Mouse (Mus musculus) heart, adult 18-20 months (tissue): ENCODE data around the gene Calr3. TPM values are rescaled to one million over a fixed set of nuclear protein-coding genes. Genes with fewer than 3 reads are reported as not detected.

ENCODE experiments used
- microRNA-seq, 2 experiments: library from miRNA; unstranded; fragments of <30 nt; microRNA quantifications; one replicate each; pipeline ENCODE4 v1.2.0; 2022
- total RNA-seq, 2 experiments: library from RNA; stranded (reverse); gene quantifications; 2 replicates each; pipeline ENCODE4 v1.2.3; 2021

The Calr3 gene
- total RNA-seq, 2 experiments from 2014 or later: 17.0 to 24.2 TPM

Small RNA genes within 50 kb of the gene (microRNA-seq; reads per million reads assigned to microRNA genes)
- 1.1 to 3.5 reads per million in 2 experiments for gene Mir7068

Other genes with a start within 250 kb of the Calr3 start
- 1 to 10 TPM in 1 of 2 experiments, under 1 TPM in 1; 0.62 to 1.7 TPM for gene Cib3, start 231.0 kb downstream of the Calr3 start, total RNA-seq
- gene Gm11034, start 230.2 kb downstream of the Calr3 start, total RNA-seq: not detected
- gene Fam32a, start 224.1 kb downstream of the Calr3 start, total RNA-seq: 10 to 100 TPM; 20.2 to 23.1 TPM
- gene Ap1m1, start 203.9 kb downstream of the Calr3 start, total RNA-seq: 10 to 100 TPM; 46.0 to 51.8 TPM
- gene Gm10282, start 138.6 kb downstream of the Calr3 start, total RNA-seq: 1 to 10 TPM; 5.9 to 9.5 TPM
- gene Klf2, start 124.8 kb downstream of the Calr3 start, total RNA-seq: 10 to 100 TPM; 74.3 to 76.9 TPM
- 10 to 100 TPM; 35.5 to 41.0 TPM for gene Eps15l1, start 22.4 kb downstream of the Calr3 start, total RNA-seq
- 1 to 10 TPM; 4.6 to 5.0 TPM for gene 1700030K09Rik, start within 50 bp of the Calr3 start, total RNA-seq
- 10 to 100 TPM; 23.1 to 33.6 TPM for gene Cherp, start 31.4 kb upstream of the Calr3 start, total RNA-seq
- 10 to 100 TPM; 73.6 to 73.7 TPM for gene Slc35e1, start 48.7 kb upstream of the Calr3 start, total RNA-seq
- 1 to 10 TPM; 7.3 to 9.8 TPM for gene Med26, start 104.4 kb upstream of the Calr3 start, total RNA-seq
- gene Smim7, start 127.2 kb upstream of the Calr3 start, total RNA-seq: 100 to 1,000 TPM; 118 to 130 TPM
- 100 to 1,000 TPM; 474 to 492 TPM for gene Tmem38a, start 128.2 kb upstream of the Calr3 start, total RNA-seq
- under 1 TPM; 0.27 to 0.54 TPM for gene Nwd1, start 202.8 kb upstream of the Calr3 start, total RNA-seq